Mouse (Mus musculus) adrenal gland, postnatal 4 days (tissue): ENCODE data around the gene Atp6v0e. TPM values are rescaled to one million over a fixed set of nuclear protein-coding genes. Genes with fewer than 3 reads are reported as not detected.

Experiments
- DNase-seq, 2 experiments: peaks; one replicate each; pipeline ENCODE4 v3.0.0; 2021 to 2022; ENCODE audit warnings: low spot score in 2 of 2, mixed read lengths in 2 of 2
- total RNA-seq, 2 experiments: library from RNA; stranded (reverse); gene quantifications; 2 replicates each; pipeline ENCODE4 v1.2.3; 2021

The Atp6v0e gene
- total RNA-seq, 2 experiments from 2014 or later, result 141 to 142 TPM

- DNase-seq, result no peak
These were observed 23.2 kb upstream of the Atp6v0e start for GRCm38 (mm10) chr17:26639791-26640190.

GRCm38 (mm10) chr17:26640286-26640740, 22.7 kb upstream of the Atp6v0e start:
- DNase-seq, result no peak

DNA sequence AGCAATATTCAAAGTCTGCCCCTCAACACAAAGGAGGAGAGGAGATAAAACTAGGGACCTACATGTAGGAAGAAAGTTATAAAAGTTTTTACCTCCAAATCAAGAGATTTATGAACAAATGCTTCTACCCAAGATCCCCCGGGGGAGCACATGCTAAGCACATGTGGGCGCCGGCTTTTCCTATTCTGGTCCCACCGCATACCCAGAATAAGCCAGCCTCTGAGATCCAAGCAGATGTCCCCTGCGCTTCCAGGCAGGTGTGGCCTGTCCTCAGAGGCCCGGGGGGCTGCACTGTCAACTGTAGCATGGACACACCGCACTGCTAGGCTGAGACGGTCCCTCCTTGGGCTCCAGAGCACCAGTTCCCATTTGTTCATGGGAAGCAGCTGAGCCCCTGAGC, 19.6 kb upstream of the Atp6v0e start:
- no peak for DNase-seq

DNA sequence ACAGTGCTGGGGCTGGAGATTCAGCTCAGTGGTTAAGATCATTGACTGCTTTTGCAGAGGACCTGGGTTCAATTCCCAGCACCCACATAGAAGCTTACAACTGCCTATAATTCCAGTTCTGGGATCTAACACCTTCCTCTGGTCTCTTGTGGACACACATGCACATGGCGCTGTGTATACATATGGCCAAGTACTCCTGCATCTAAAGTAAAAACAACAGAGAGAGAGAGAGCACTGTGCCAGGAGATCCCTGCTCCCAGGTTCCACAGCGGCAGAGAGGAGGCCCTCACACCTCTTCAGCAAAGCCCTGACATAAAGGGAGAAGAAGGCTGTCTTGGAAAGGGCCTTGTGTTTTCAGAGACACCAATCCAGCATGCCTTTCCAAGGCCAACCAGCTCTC, 19.0 kb upstream of the Atp6v0e start:
- DNase-seq, result no peak

DNA sequence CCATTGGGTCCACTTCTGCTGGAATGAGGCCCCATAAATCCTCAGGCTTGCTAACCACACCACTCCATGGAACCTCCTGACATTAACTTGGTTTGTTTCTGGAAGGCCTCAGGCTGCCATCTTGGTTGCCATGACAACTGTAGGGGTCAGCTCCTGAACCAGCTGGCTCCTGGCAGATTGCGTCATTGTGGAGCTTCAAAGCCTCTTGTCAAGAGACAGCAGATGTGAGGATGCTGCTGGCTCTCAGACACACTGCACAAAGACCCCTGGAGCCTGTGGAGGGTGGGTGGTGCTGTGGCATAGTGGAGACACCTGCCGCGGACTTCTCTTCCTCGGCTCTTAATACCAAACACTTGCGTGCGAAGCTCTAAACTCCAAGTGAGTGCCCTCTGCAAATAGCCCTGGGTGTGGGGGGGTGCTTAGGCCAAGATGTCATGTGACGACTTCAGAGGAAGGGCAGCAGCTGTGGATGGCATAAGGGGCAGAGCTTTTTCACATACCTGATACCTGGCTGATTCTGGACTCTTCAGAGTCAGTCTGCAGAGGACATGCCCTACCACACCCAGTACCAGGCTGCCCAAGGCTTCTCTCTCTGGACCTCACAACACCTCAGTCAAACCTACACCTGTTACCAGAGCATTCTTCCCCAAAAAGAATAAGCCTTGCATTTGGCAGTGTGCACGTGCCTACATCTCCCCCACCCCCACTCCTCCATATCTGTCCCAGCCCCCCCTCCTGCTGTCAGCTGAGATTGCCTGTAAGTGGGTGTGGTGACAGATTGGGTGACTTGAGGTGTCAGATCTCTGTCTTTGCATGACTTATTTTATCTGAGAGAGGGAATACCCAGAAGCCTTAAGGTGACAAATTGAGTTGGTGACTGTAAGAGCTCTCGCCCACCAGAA, 18.3 kb upstream of the Atp6v0e start:
- DNase-seq, result no peak

- DNase-seq, result no peak
These were observed 17.6 kb upstream of the Atp6v0e start for GRCm38 (mm10) chr17:26645411-26645854.

DNA sequence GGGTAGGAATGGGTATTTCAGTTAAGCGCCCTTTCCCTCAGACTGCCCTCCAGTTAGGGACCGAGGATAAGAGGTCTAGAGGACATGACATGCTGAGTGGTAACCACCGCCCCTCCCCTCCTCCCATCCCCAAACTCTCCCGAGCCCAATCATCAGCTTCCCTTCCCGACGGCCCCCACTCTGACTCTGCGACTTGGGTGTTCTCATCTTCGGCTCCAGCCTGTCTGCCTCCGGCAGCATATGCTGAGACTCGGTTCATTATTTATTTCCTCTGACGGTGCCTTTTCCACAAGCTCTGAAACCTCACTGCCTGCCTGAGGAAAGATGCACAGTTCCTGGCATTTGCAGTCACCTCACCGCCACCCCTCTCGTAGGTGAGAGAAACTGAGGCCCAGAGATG, 15.7 kb upstream of the Atp6v0e start:
- DNase-seq, result no peak

- no peak for DNase-seq
These were observed 13.5 kb upstream of the Atp6v0e start for GRCm38 (mm10) chr17:26649565-26649964.

GRCm38 (mm10) chr17:26650451-26651363, 12.3 kb upstream of the Atp6v0e start:
- DNase-seq, result no peak

DNA sequence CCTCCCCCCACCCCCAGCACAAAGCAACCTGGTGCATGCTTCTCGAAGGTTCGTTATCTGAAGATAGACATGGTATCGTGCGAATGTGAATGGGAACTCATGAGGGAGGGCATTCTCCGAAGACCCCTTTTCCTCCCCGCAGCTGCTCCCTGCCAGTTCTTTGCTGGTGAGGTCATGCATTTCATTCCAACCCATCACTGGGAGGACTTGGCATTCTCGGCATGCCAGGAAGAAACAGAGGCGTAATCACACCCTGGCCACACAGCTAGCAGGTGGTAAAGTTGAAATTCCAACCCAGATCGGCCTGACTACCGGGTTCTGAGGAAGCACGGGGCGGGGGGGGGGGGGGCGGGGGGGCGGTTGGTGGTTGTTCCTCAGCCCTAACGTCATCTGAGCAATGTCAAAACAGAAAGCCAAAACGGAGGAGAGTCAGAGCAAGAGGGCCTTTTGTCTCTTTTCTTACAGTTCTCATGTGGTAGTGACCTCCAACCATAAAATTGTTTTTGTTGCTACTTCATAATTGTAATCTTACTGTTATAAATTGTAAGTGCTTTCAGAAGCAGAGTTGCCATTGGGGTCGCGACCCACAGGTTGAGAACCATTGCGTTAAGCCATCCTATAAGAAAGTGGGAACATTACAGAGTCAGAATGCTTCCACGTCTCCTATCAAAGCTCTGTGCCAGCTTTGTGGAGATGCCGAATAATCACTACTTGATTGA, 4.0 kb upstream of the Atp6v0e start:
- DNase-seq, result no peak

GRCm38 (mm10) chr17:26659573-26659915, 3.5 kb upstream of the Atp6v0e start:
- no peak for DNase-seq

- DNase-seq, result peak; percentile 52 to 61
These were observed 2.7 kb upstream of the Atp6v0e start for GRCm38 (mm10) chr17:26660192-26660912.

- DNase-seq, result no peak
These were observed 827 bp upstream of the Atp6v0e start for GRCm38 (mm10) chr17:26662204-26662603.

- no peak for DNase-seq
These were observed 2.6 kb downstream of the Atp6v0e start for GRCm38 (mm10) chr17:26665600-26665999.

DNA sequence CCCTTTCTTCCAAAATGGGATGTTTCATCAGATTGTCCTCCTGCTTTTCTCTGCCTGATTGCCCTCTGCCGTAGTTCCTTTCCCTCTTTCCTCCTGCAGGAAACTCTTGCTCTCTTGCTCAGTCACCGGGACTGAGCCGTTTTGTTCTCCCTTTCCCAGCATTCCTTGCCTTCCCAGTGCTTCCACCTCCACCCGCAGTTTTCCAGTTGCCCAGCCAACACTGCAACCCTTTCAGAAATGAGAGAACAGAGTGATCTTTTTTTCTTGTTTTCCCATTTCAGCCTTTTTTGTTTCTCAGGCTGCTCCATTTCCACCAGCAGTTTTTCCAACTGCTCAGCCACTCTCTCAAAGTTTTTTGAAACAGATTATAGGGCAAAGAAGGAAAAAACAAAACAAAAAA, 8.2 kb downstream of the Atp6v0e start:
- DNase-seq, result no peak

DNA sequence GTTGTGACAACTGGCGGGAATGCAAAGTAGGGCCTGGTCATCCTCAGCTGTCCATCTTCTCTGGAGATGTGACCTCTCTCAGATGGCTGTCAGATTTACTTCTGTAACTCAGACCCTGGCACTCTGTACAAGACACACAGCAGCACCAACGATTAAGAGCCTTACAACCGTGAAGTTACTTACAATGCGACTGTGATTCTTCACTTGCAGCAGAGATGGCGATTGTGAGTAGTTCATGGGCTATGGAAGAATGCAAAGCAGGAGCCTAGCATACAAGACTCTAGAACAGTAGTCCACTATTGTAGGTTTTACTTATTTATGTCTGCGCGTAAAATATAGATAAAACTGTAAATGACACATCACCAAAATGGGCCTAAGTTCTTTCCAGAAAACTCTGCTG, 12.8 kb downstream of the Atp6v0e start:
- DNase-seq, result no peak

- DNase-seq, result peak; percentile 57 to 78
These were observed 13.2 kb downstream of the Atp6v0e start for GRCm38 (mm10) chr17:26676252-26676615.

- no peak for DNase-seq
These were observed 13.8 kb downstream of the Atp6v0e start for GRCm38 (mm10) chr17:26676616-26677376.

DNA sequence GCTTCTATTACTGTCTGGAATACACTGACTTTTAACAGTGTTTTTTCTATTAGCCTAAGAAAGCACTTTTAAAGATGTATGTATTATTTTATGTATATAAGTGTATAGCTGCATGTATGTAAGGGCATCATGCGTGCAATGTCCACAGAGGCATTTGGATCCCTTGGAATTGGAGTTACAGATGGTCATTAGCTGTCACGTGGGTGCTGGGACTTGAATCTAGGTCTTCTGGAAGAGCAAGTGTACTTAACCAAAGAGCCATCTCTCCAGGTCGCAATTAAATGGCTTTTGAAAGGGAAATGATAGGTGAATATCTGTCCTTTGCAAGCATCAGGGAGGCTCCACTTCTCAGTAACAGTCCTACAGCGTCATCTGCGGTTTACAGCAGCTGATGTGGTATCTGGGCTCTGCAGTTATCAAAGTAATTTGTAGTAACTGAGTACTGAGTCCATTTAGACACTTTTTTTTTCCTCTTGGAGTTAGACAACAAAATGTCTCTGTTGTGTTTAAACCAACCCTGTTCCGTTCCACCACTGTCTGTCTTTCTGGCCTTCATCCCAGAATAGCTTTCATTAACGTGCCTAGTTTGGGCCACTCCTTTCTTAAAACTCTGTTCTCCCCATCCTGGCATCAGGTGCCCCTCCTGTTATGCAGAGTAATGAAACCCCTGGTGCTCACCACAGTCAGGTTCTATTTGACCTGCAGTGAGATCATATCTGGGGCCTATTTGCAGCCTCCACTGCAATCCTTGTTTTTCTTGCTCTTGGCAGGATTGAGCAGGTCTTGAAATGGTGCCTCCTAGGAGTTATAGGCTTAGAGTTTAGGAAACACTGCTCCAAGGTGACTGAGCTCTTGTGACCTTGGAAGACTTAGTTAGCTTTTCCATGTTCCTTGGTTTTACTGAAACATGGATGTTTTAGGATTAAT, 14.9 kb downstream of the Atp6v0e start:
- DNase-seq, result no peak
